Mouse (Mus musculus): Measurements from ENCODE around the gene Gpr34. TPM values are rescaled to one million over a fixed set of nuclear protein-coding genes. Genes with fewer than 3 reads are reported as not detected.

The Gpr34 gene
- total RNA-seq (2014; rRNA removed): 3.5 and 3.9 TPM in 2 replicates
- polyA plus RNA-seq (2015; fragmentation: Nextera tagmentation; extraction: Ambion mirVana): 5.0 and 5.6 TPM in 2 replicates

DNA sequence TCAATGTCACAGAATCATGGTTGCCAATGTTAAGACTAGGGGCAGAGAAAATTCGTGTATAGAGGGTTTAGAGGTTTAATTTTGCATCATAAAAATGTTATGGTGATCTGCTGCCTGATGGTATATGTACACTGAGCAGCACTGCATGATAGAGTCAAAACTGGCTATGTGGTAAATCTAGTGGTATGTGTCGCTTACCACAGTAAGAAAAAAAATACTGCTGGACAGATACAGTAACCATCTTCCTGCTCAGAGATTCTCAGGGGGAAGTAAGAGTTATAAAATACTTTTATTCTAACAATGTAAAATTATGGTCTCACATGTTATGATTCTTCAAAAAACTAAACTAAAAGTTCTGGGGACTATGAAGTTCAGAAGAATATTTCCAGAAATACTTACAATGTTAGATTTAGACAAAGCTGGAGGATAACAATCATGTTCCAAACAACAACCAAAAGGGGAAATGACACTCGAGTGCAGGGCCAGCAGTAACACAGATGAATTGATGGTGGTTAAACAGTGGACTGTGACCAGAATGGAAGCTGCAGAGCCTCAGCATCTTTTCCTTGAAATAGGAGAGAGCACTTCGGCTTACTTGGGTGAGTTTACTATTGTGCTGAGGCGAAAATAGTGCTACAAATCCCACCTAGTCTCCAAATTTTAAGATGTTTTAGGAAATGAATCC lies at the start of gene Gpr34:
Gpr34 (plus strand) TSS at position 491 of the 685 bp plus-strand sequence.
- no peak within 1 kb of the TSS for H3K27ac ChIP-seq (ENCODE audit: low read depth, low read length)
- no peak for DNase-seq
- no peak within 1 kb of the TSS for H3K4me2 ChIP-seq (ENCODE audit: low read depth)
- WGBS: 73% methylated on average over 5 of the region's 5 CpGs
- H3K4me3 ChIP-seq (ENCODE audit: low read depth, low read length): no peak within 1 kb of the TSS
- H3K36me3 ChIP-seq (ENCODE audit: insufficient read depth): no peaks in the 10 kb centered on the region
- H3K4me1 ChIP-seq (ENCODE audit: insufficient read depth): no peaks in the 10 kb centered on the region
- H3K9me3 ChIP-seq (ENCODE audit: low read length): no peaks in the 10 kb centered on the region
- no peak for ATAC-seq
- H3K9ac ChIP-seq: no peak within 1 kb of the TSS
- no peak for TF ChIP-seq CTCF (IDR thresholded peaks at IDR 0.05; ENCODE audit: low read depth)
- no peaks in the 10 kb centered on the region; the same call in 1 of the 2 replicates for H3K27me3 ChIP-seq (ENCODE audit: insufficient read depth, low read length)

DNA sequence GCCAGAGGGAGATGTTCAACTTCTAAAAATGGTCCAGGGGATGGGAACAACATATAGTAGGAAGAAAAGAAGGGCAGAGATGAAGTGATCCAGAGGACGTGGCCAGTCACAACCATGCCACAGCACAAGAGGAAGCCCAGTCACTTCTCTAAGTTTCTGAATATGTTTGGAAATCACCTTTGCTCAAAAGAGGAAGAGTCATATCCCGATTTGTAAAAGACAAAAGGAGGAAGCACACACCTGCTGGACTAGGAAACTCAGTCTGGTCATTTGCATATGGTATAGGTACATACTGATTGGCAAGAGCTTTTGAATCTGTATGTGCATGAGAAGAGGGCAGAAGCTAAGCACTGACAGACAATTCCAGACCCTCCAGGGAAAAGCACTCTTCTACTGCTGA lies 32.5 kb upstream of the Gpr34 start:
- Histone ChIP-seq H3K9ac (no peak overlapping the region), H3K4me1 (ENCODE audit: insufficient read depth) (no peaks in the 10 kb centered on the region), H3K9me3 (ENCODE audit: low read length) (no peaks in the 10 kb centered on the region), H3K27me3 (ENCODE audit: insufficient read depth, low read length) (no peaks in the 10 kb centered on the region), H3K4me2 (ENCODE audit: low read depth) (no peak overlapping the region), H3K36me3 (ENCODE audit: insufficient read depth) (no peaks in the 10 kb centered on the region), H3K4me3 (ENCODE audit: low read depth, low read length) (no peak overlapping the region), H3K27ac (ENCODE audit: low read depth, low read length) (no peak overlapping the region)
- ATAC-seq (no peak), DNase-seq (no peak)
- TF ChIP-seq CTCF (IDR thresholded peaks at IDR 0.05; ENCODE audit: low read depth): no peak
- 73% methylated on average over 2 of the region's 2 CpGs for WGBS

DNA sequence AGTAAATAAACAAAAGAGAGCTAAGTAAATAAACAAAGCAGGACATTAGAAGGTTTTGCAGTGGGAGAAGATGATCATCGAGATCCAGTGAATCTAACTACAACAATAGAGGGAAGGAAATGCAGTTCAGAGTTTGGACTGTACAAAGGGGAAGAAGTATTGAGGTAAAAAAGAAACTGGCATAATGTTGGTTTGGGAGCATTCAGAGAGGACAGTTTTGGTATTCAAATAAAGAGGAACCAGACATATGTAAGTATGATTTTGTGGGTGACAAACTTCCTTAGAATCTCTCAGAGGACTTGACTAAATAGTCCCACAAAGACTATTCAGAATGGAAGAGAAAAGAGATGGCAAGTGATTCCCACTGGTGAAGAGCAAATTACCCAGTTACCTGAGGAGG lies 31.9 kb upstream of the Gpr34 start:
- DNase-seq: no peak
- Histone ChIP-seq H3K27me3 (ENCODE audit: insufficient read depth, low read length) (no peaks in the 10 kb centered on the region), H3K9ac (no peak overlapping the region), H3K4me3 (ENCODE audit: low read depth, low read length) (no peak overlapping the region), H3K36me3 (ENCODE audit: insufficient read depth) (no peaks in the 10 kb centered on the region), H3K9me3 (ENCODE audit: low read length) (no peaks in the 10 kb centered on the region), H3K4me2 (ENCODE audit: low read depth) (no peak overlapping the region), H3K27ac (ENCODE audit: low read depth, low read length) (no peak overlapping the region), H3K4me1 (ENCODE audit: insufficient read depth) (no peaks in the 10 kb centered on the region)
- 72% methylated on average over 1 of the region's 1 CpGs for WGBS
- no peak for TF ChIP-seq CTCF (IDR thresholded peaks at IDR 0.05; ENCODE audit: low read depth)
- ATAC-seq: no peak

DNA sequence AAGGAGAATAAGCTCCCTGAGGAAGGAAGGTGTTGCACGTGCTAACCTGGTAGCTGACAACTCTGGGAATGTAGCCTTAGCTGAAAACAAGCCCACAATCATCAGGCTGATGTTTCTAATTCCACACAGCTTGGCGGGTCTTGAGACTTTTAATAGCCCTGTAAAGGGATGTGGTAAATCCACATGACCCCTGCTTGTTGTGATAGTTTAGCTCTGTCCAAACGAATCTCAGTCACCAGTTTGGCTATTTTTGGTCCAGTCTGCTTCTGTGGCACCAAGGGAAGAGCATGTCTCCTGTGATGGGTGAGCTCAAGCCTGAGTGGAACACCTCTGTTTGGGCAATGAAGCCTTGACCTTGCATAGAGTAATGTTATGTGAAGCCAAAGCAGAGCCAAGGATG lies 25.1 kb upstream of the Gpr34 start:
- no peak for DNase-seq
- WGBS: 70% methylated on average over 3 of the region's 3 CpGs
- no peaks in the 10 kb centered on the region for H3K9me3 ChIP-seq (ENCODE audit: low read length)

DNA sequence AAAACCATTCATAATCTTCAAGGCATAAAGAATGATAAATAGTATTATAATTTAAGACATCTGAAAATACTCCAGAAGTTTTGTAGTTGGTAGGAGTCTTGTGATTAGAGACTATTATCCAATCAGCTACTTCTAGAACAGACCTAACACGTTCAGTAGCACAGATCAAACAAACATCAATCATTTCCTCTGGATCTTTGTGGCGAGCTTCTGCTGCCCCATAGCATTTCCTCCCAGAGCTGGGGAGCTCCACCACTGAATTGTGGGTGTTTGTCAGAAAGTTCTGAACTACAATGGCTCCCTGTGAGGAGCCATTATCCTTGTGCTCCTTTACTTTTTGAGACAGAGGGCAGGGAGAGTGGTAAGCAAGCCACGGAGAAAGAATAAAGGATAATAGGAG lies 24.1 kb upstream of the Gpr34 start:
- Histone ChIP-seq H3K4me2 (ENCODE audit: low read depth) (no peak overlapping the region), H3K9ac (no peak overlapping the region), H3K4me3 (ENCODE audit: low read depth, low read length) (no peak overlapping the region), H3K27me3 (ENCODE audit: insufficient read depth, low read length) (no peaks in the 10 kb centered on the region), H3K27ac (ENCODE audit: low read depth, low read length) (no peak overlapping the region), H3K36me3 (ENCODE audit: insufficient read depth) (no peaks in the 10 kb centered on the region), H3K9me3 (ENCODE audit: low read length) (no peaks in the 10 kb centered on the region), H3K4me1 (ENCODE audit: insufficient read depth) (no peaks in the 10 kb centered on the region)
- TF ChIP-seq CTCF (IDR thresholded peaks at IDR 0.05; ENCODE audit: low read depth): no peak
- WGBS: 43% methylated on average over 3 of the region's 3 CpGs
- DNase-seq (no peak), ATAC-seq (no peak)

More for the DNA sequence above, 25.1 kb upstream of the Gpr34 start:
- no peak overlapping the region for H3K4me2 ChIP-seq (ENCODE audit: low read depth)
- H3K27me3 ChIP-seq (ENCODE audit: insufficient read depth, low read length): no peaks in the 10 kb centered on the region
- no peaks in the 10 kb centered on the region for H3K36me3 ChIP-seq (ENCODE audit: insufficient read depth)
- no peak for ATAC-seq
- no peak overlapping the region for H3K9ac ChIP-seq
- H3K27ac ChIP-seq (ENCODE audit: low read depth, low read length): no peak overlapping the region
- no peak overlapping the region for H3K4me3 ChIP-seq (ENCODE audit: low read depth, low read length)
- TF ChIP-seq CTCF (IDR thresholded peaks at IDR 0.05; ENCODE audit: low read depth): no peak
- no peaks in the 10 kb centered on the region for H3K4me1 ChIP-seq (ENCODE audit: insufficient read depth)

DNA sequence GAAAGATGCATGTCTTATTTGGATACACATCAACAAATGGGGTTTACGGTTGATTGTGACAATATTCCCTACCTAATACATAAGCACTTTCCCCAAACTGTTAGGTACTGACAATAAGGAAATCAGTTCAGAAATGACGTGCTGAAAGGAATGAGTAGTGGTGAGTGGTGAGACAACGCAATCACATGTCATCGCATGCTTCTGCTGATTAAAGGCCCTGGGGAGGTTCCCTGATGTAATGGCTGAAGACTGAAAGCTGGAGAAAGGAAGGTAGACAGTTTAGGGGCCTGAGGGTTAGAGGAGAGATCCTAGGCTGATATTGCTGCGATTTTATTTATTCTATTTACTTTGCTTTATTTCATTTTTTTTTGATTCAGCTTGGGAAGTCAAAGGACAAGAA lies 20.8 kb upstream of the Gpr34 start:
- Histone ChIP-seq H3K4me3 (ENCODE audit: low read depth, low read length) (no peak overlapping the region), H3K27ac (ENCODE audit: low read depth, low read length) (no peak overlapping the region), H3K4me2 (ENCODE audit: low read depth) (no peak overlapping the region), H3K36me3 (ENCODE audit: insufficient read depth) (peaks cover 5% of the 10 kb centered on the region; the same call in 1 of the 2 replicates), H3K4me1 (ENCODE audit: insufficient read depth) (no peaks in the 10 kb centered on the region), H3K9ac (no peak overlapping the region), H3K9me3 (ENCODE audit: low read length) (no peaks in the 10 kb centered on the region), H3K27me3 (ENCODE audit: insufficient read depth, low read length) (no peaks in the 10 kb centered on the region)
- no peak for DNase-seq
- no peak for TF ChIP-seq CTCF (IDR thresholded peaks at IDR 0.05; ENCODE audit: low read depth)
- 93% methylated on average over 5 of the region's 5 CpGs for WGBS
- no peak for ATAC-seq

DNA sequence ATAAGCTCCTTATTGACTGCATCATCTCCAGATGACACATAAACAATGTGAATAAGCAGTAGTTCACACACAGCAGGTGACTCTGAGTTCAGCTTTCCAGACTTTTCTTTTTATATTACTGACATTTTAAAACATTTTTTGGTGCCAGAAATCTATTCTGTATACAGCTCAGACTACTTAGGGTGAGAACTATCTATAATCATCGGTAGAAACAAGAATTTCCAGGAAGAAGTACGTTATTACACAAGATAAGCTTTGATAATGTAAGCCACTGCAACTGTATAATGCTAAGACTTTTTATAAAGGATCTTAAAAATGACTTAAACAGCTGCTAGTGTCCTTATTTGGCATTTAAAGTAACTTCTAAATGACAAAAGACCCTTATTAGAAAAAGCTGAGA lies 19.8 kb upstream of the Gpr34 start:
- 78% methylated on average over 2 of the region's 2 CpGs for WGBS
- H3K9ac ChIP-seq: no peak overlapping the region
- H3K27me3 ChIP-seq (ENCODE audit: insufficient read depth, low read length): no peaks in the 10 kb centered on the region
- no peak overlapping the region for H3K4me2 ChIP-seq (ENCODE audit: low read depth)
- ATAC-seq (no peak), DNase-seq (no peak)
- no peaks in the 10 kb centered on the region for H3K4me1 ChIP-seq (ENCODE audit: insufficient read depth)
- no peak overlapping the region for H3K4me3 ChIP-seq (ENCODE audit: low read depth, low read length)
- peaks cover 5% of the 10 kb centered on the region; the same call in 1 of the 2 replicates for H3K36me3 ChIP-seq (ENCODE audit: insufficient read depth)
- no peak overlapping the region for H3K27ac ChIP-seq (ENCODE audit: low read depth, low read length)
- no peak for TF ChIP-seq CTCF (IDR thresholded peaks at IDR 0.05; ENCODE audit: low read depth)
- H3K9me3 ChIP-seq (ENCODE audit: low read length): no peaks in the 10 kb centered on the region
